Mouse (Mus musculus) cerebellum, adult 8-10 months (tissue): Measurements from ENCODE around the gene Acyp1.

Experiments
- DNase-seq: peaks from one replicate; pipeline ENCODE4 v3.0.0; 2022

Gene Acyp1

DNA sequence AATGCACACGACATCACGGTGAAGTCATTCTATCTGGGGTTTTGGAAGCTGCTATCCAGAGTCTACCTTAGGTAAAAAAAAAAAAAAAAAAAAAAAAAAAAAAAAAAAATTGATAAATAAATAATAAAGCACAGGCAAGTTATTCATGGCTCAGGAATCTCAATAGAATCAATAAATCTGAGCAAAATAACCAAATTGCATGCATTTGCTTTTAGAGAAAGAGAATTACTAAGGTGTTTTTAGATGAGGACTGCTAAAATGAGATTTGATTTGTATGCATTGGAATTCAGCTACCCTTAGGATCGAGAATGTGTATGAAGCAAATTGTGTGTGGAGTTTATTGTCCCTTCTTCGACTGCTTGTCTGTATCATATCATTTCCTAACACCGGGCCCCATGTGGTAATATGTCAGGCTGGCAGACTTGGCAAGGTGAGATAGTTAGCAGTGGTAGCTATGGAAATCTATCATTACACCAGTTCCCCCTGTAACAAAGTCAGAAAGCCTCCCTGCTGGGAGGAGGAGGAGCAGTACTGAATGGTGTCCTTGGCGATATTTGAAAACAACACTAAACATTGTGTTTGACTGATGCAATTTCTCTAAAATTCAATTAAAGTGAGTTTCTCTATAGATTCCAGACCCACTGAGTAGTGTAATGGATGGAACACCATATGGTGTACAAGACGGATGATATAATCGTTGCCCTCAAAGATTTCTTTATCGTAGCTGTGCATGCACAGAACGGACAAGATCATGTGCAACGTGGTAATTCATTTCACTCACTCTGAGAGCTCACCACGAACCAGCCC lies 7.2 kb downstream of the Acyp1 start:
- DNase-seq: no peak

DNA sequence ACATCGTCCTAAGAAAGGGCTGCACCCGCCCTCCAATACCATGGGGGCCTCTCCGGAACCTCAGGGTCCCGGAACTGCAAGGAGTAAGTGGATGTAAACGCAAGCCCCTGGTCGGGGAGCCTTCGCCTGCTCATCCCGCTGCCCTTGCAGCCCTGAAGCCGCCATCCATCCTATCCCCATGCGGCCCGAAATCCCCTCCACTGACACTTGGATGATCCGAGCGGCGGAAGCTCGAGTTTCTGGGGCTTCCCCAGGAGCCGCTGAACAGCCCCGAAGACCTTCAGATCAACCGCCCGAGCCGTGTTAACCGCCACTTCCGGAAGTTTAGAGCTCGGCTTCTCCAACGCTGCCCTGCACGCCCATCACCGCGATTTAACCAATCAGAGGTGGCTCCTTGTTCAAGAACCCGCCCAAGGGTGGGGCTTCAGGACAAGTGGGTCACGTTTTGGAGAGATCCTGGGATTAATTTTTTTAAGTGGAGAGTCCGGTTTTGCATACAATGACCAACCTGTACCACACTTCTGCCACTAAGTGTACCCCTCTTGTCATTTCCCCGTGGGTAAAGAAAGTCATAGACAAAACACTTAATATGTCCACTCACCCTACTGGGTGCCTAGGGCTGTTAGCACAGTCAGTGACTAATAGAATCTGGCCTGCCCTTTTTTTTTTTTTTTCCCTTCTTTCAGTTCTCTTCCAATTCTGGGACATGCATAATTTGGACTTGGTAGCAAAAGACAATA lies 8.0 kb downstream of the Acyp1 start:
- DNase-seq: peak; percentile 99

- peak; percentile 58 for DNase-seq
Observed at GRCm38 (mm10) chr12:85279396-85280080, 8.7 kb downstream of the Acyp1 start.

DNA sequence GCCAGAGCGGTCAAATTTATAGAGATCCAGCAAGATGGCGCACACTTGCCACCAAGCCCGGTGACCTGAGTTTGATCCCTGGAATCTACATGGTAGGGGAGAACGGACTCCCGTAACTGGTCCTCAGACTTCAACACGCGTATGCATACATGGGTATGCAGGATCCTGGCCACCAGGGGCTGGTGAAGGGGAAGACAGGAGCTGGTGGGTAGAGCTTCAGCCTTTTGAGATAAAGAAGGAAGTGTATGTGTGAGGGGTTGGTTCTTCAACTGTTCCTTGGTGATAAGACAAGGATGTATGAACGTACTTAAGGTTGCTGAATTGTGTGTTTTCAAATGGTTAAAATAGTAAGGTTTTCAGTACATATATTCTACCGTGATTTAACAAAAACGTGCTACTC lies 9.3 kb downstream of the Acyp1 start:
- DNase-seq: no peak

- DNase-seq: no peak
Observed at GRCm38 (mm10) chr12:85276273-85276672, 12.0 kb downstream of the Acyp1 start.

GRCm38 (mm10) chr12:85273508-85273907 lies 14.7 kb downstream of the Acyp1 start:
- no peak for DNase-seq

GRCm38 (mm10) chr12:85271843-85272206 lies 16.4 kb downstream of the Acyp1 start:
- DNase-seq: no peak

DNA sequence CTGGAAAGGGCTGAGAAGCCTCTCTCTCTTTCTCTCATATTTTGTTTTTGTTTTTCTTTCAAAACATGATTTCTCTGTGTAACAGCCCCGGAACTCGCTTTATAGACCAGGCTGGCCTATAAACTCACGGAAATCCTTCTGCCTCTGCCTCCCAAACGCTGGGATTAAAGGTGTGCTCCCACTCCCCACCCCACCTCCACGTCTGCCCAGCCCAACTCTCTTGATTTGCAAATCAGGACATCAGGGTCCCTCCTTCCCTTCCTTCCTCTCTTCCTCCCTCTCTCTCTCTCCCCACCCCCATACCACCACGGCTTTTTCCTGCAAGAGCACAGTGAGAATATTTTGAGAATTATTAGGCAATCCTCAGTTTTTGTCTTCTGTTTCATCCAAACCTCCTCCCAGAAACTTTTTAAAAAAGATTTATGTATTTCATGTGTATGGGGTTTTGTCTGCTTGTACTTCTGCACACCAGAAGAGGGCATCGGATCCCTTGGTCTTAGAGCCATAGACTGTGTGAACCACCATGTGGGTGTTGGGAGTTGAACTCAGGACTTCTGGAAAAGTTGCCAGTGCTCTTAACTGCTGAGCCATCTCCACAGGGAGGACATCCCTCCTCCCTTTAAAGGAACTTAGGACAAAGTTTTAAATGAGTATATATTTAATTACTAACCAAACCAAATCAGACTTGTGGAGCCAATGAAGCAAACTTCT lies 17.0 kb downstream of the Acyp1 start:
- no peak for DNase-seq

DNA sequence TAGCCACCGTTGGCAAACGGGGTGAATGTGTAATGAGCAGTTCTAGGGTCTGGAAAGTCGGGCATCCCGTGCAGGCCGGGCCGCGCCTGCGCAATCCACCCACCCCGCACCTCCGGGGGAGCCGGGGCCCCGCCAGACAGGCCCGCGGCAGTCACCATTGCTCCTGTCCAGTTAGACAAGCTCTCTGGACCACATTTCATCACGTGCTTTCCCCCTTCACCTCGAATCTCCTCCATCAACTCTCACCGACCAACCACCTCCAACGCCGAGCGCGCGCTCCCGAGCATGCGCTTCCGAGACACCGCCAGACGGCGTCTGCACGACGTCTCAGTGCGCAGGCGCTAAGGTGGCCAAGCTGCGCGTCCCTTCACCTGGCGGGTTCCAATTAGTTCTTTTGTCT lies 17.9 kb downstream of the Acyp1 start, which contains the start of gene Mlh3:
Gene Mlh3, minus strand, starts transcription at position 281 of the 400 bp plus-strand sequence.
- peak; percentile 92 for DNase-seq

DNA sequence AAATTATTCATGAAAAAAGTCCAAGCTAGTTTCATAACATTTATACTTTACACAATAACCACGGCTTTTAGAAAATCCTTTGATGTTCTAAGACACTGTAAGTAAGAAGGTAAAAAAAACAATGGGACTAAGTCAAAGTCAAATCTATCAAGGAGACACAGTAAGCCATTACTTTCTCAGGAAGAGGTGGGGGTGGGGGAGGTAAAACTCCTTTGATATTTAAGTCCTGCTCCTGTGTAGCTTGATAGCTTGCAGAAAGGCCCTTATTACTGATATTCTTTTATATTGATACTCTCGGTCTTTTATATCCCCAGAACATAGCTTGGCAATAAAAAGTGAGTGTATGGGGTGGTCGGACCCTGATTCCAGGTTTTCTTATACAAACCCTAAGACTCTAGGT lies 18.4 kb downstream of the Acyp1 start:
- DNase-seq: no peak

GRCm38 (mm10) chr12:85266248-85266647 lies 22.0 kb downstream of the Acyp1 start:
- DNase-seq: no peak

DNA sequence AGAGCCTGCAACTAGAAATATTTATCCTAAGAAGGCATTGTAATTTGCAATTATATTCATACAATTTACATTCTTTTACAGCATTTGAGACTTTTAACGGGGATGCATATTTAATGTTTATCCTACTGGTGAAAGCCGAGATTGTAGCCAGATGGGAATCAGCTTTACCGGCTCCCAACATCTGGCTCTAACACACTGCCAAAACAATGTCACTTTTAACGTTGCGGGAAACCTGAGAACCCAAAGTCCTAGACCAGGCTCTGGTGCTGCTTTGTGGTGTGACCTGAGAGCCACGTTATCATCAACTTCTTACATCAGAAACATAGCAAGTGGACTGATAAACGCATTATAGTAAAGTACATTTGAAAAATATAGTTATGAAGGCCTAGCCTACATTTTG lies 23.3 kb downstream of the Acyp1 start:
- no peak for DNase-seq

DNA sequence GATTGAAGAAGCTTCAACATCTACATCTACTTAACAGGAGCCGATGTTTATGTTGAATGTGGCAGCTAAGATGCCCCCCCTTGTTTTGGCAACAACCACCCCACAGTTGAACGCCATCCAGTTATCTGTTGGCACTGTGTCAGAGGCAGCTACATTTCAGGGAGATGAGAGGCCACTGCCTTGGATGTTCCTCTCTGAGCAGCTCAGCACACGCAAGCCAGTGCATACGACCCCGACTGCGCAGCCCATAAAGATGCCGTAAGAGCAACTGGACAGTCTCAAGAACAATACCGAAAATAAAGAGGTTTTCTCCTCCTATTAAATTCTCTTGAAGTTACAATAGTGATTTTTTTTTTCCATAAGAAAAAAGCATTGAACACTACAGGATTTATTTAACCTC lies 23.7 kb downstream of the Acyp1 start:
- DNase-seq: no peak

- no peak for DNase-seq
Observed at GRCm38 (mm10) chr12:85263190-85263589, 25.0 kb downstream of the Acyp1 start.

DNA sequence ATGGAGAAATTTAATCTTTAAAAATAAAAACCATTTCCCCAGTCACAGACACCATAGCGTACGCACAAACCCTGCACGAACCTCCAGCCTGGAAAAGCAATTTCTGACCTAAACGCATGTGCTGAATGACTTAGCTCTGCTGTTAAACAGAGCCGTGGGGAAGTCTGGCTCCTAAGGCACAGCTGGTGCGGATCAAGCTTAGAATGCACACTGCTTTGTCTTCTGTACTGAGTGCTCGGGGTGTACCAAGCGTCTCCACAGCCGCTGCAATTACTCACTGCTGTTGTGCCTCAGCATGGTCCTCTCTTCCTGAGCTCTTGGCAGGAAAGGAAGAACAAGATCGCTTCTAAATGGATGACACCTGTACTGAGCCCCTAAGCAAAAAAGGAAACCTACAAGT lies 25.7 kb downstream of the Acyp1 start:
- DNase-seq: no peak

DNA sequence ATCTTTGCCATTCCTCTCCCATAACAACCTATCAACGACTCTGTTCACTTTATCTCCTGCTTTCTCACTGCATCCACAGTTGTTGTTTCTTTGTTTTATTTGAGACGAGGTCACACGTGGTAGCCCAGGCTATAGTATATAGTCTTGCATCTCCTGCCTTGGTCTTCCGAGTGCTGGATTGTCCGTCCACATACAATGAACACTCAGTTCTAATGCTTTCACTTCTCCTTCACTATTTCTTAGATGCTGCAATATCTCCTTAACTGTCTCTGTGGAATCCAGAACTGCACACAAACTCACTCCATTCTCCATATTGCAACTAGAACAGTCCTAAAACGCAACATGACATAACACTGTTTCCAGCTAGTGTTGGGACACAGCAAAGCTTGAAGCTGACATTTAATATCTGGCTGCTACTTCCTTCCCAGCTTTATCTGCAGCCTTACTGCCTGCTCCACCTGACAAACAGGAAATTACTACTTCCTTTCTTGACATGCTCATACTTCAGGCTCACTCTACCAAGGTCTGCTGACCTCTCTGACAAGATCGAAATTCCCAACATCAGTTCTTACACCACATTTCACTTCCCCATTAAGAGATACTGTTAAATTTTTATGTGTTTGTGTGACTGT lies 31.1 kb downstream of the Acyp1 start:
- DNase-seq: no peak

GRCm38 (mm10) chr12:85256074-85256751 lies 32.0 kb downstream of the Acyp1 start:
- no peak for DNase-seq

DNA sequence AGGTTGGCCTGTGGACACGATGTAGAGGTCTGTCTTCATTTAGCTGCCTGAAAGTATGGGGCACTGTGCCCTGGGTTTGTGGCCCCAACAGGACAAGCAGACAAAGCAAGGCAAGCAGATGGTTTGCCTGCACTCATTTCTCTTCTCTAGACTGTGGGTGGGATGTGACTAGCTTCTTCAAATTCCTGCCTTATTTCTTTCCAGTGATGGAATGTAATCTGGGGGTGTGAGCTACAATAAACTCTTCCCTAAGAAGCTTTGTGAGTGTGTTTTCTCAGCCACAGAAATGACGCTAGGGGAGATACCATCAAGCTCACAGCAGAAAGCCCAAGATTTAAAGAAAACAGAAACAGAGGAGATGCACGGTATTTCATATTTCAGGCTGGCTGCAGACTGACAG lies 36.2 kb downstream of the Acyp1 start:
- no peak for DNase-seq

- DNase-seq: no peak
Observed at GRCm38 (mm10) chr12:85237553-85237952, 50.7 kb downstream of the Acyp1 start.

- DNase-seq: no peak
Observed at GRCm38 (mm10) chr12:85233376-85234358, 54.6 kb downstream of the Acyp1 start.
